Mouse (Mus musculus): Measurements from ENCODE around the gene Cklf. TPM values are rescaled to one million over a fixed set of nuclear protein-coding genes. Genes with fewer than 3 reads are reported as not detected.
"Not testable (repeated sequence)": the region's sequence is repeated elsewhere in the genome, so short reads cannot be mapped to it uniquely, and the experiment has no call there.

Cklf gene
- polyA plus RNA-seq, 1 experiment from 2014 or later = 35.7 TPM

DNA sequence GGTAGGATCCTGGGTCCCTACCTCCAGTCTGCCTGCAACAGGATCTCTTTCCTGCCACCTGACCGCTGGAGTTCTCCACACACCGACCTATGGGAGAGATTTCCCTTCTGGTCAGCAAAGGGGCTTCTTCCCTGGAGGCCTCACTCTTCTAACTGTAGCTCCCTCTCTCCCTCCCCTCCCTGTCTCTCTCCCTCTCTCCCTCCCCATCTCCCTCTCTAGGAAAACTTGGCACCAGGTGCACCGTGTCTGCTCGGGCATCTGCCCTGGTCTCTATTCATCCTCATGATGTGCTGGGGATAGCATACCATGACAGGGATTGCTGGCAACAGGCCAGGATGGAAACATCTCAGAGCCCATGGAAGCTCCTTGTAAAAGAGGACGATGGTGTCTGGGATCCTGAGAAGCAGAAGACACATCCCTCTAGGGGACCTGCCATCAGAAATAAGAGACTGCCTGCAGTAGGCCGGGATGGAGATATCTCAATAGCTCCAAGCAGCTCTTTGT, 18.3 kb downstream of the Cklf start:
- WGBS = 77% methylated on average over 6 of the region's 6 CpGs
- no peaks in the 10 kb centered on the region for H3K27me3 ChIP-seq
- ATAC-seq (ENCODE audit: low FRiP score, low read depth) = no peak

DNA sequence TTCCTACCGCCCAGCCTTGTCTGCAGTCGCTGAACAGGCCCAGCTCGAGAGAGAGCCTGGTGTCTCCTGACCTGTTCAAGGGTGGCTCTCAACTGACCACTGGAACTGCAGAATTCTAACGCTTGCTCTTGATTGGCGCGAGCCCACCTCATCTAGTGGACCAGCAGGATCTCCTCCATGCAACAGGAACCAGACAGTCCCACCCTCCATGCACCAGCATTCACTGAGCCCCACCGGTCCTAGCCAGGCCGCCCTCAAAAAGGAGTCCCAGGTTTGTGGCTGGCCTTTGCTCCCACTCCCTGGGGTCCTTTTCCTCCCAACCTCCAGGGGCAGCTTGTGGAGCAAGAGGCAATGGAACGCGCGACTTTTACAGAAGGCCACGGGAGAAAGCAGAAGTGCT, 42.4 kb downstream of the Cklf start, which contains the start of gene Cmtm2a:
TSS of gene Cmtm2a (minus strand) at position 101 of the 400 bp plus-strand sequence.
- H3K4me2 ChIP-seq; H3K27ac ChIP-seq (replicated peaks); H3K4me3 ChIP-seq; ATAC-seq (ENCODE audit: low FRiP score, low read depth); H3K9ac ChIP-seq; H3K36me3 ChIP-seq; H3K27me3 ChIP-seq; H3K9me3 ChIP-seq; H3K4me1 ChIP-seq (replicated peaks): not testable (repeated sequence)
- 89% methylated on average over 12 of the region's 12 CpGs for WGBS

More for the DNA sequence above, 18.3 kb downstream of the Cklf start:
- Histone ChIP-seq H3K4me2 (no peak overlapping the region), H3K36me3 (peaks cover 4% of the 10 kb centered on the region; the same call in 1 of the 2 replicates), H3K9ac (no peak overlapping the region), H3K27ac (replicated peaks) (no peak overlapping the region), H3K4me1 (replicated peaks) (no peaks in the 10 kb centered on the region), H3K9me3 (no peaks in the 10 kb centered on the region), H3K4me3 (no peak overlapping the region)

DNA sequence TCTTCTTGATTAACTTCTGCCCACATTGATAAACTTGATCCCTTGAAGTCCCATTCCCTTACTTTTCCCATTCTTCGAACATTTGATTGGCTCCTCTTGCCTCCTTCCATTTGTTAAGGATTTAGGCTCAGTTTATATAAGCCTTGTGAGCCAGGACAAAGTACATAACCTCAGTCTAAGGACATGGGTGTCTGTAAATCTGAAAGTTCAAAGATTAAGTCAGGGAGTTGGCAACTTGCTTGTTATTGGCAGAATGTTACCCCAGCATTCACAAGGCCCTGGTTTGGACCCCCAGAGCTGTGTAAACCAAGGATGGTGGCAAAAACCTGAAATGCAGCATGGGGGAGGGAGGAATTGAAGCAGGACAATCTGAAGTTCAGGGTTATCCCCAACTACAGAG, 43.7 kb downstream of the Cklf start:
- Histone ChIP-seq H3K4me1 (replicated peaks) (no peaks in the 10 kb centered on the region), H3K36me3 (no peaks in the 10 kb centered on the region), H3K9ac (no peak overlapping the region), H3K4me2 (no peak overlapping the region), H3K9me3 (no peaks in the 10 kb centered on the region), H3K27ac (replicated peaks) (no peak overlapping the region), H3K4me3 (no peak overlapping the region), H3K27me3 (no peaks in the 10 kb centered on the region)
- WGBS = 90% methylated on average over 1 of the region's 1 CpGs
- ATAC-seq (ENCODE audit: low FRiP score, low read depth) = no peak

DNA sequence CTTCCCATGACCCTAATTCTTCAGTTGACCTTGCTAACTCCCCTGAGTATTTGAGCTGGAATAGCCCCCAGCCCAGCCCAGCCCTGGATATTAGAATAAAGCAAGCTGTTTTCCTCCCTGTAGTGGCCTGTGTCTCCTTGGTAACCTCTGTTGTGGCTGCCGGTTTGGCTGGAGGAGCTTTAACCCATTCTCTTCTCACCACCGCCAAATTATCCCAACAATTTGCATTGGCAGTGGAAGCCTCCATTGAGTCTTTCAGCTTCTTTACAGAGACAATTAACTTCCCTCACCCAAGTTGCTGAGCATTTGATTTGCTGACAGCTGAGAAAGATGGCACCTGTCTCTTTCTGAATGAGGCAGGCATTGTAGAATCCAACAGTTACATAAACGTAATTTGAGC, 50.9 kb downstream of the Cklf start:
- not testable (repeated sequence) for H3K27me3 ChIP-seq; H3K4me1 ChIP-seq (replicated peaks); H3K4me2 ChIP-seq; H3K36me3 ChIP-seq; H3K9me3 ChIP-seq; H3K4me3 ChIP-seq; H3K9ac ChIP-seq; H3K27ac ChIP-seq (replicated peaks)
- peak; percentile 73; the same call in 1 of the 2 replicates for ATAC-seq (ENCODE audit: low FRiP score, low read depth)
- 2% methylated on average over 3 of the region's 3 CpGs for WGBS

DNA sequence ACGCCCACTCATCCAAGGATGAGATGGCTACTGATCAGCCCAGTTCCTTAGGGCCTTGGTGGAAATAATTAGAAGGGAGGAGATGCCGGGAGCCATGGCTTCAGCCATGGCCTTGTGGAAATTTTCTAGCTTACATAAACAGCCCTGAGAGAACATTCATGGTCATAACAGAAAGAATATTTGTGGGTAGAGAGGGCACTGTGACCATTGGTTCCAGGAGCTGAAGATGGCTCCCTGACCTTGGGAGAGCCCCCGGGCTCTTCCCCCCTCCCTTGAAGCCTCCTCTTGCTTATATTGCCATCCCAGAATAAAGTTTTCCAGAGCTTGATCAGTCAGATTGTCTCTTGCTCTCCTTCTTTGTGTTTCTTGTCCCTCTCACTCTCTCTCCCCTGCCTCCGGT, 51.9 kb downstream of the Cklf start:
- H3K4me3 ChIP-seq; H3K27me3 ChIP-seq; ATAC-seq (ENCODE audit: low FRiP score, low read depth); H3K4me1 ChIP-seq (replicated peaks); H3K9me3 ChIP-seq; H3K9ac ChIP-seq; H3K36me3 ChIP-seq; H3K27ac ChIP-seq (replicated peaks); H3K4me2 ChIP-seq: not testable (repeated sequence)
- 85% methylated on average over 4 of the region's 4 CpGs for WGBS

DNA sequence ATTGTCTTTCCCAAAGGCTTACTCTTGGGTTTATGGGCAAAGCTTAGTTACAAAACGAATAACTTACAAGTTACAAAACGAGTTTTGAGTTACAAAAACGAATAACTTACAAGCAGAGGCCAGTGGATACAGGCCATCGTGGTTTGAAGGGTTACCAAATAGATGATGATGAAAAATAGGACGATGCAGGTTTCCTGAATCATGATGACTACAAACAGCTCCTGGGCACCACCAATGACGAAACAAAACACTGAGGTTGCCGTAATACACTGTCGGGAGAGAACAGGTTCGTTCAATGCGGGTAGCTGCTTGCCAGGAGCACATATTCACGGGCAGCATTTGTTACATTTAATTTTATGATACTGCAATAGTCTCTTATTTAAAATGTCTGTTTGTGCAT, 54.3 kb downstream of the Cklf start:
- Histone ChIP-seq H3K9ac (no peak overlapping the region), H3K4me2 (no peak overlapping the region), H3K27me3 (no peaks in the 10 kb centered on the region), H3K27ac (replicated peaks) (no peak overlapping the region), H3K4me1 (replicated peaks) (peaks cover 7% of the 10 kb centered on the region; the same call in 1 of the 2 replicates), H3K9me3 (no peaks in the 10 kb centered on the region), H3K4me3 (no peak overlapping the region), H3K36me3 (no peaks in the 10 kb centered on the region)
- 91% methylated on average over 11 of the region's 11 CpGs for WGBS
- no peak for ATAC-seq (ENCODE audit: low FRiP score, low read depth)

DNA sequence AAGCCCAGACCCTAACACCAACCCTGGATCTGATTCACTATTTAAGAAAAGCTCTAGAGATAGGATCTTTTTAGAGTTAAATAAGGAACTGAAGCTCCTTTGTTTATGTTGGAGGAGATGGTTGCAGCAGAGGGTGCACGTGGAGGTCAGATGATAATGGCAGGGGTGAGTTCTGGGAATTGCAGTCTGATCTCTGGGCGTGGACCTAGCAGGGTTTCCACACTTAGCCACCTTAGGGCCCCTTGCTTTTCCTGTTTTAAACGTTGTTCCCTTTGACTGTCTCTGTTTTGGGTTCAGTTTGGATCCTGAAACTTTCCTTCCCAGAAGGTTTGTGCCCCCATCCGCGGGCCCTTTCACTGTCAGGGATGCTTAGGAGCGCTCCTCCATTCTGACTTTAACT, 57.7 kb downstream of the Cklf start:
- not testable (repeated sequence) for H3K9ac ChIP-seq

DNA sequence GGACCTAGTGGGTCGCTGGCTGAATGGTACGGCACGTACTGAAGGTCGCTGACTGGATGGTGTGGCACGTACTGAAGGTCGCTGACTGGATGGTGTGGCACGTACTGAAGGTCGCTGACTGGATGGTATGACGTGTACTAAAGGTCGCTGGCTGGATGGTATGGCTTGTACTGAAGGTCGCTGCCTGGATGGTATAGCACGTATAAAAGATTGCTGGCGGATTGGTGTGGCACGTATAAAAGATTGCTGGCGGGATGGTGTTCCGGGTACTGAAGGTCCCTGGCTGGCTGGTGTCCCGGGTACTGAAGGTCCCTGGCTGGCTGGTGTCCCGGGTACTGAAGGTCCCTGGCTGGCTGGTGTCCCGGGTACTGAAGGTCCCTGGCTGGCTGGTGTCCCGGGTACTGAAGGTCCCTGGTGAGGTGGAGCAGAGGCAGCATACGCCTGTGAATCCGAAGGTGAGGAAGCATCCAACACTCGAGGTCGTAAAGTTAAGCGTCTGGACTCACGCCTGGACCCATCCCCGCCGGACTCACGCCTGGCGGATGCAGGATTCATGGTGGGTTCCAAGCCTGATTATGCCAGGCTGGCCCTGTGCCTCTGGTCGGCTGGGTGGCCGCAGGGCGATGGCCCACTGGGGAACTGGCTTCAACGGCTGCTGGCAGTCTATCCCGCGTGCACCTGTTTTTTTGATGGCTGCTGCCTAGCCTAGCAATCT, 58.9 kb downstream of the Cklf start, which contains the start of the genes Gm45711 and Cmtm1:
TSS of gene Gm45711 (minus strand) at position 641 of the 715 bp plus-strand sequence.
TSS of gene Cmtm1 (minus strand) at position 705 of the 715 bp plus-strand sequence.
- H3K4me2 ChIP-seq; H3K36me3 ChIP-seq; H3K9ac ChIP-seq; H3K27ac ChIP-seq (replicated peaks); H3K9me3 ChIP-seq; H3K4me1 ChIP-seq (replicated peaks); H3K4me3 ChIP-seq; H3K27me3 ChIP-seq: not testable (repeated sequence)
- WGBS = 84% methylated on average over 36 of the region's 36 CpGs
- ATAC-seq (ENCODE audit: low FRiP score, low read depth) = peak; percentile 38; the same call in 1 of the 2 replicates

More for the DNA sequence above, 57.7 kb downstream of the Cklf start:
- not testable (repeated sequence) for H3K9me3 ChIP-seq; H3K27ac ChIP-seq (replicated peaks); H3K4me1 ChIP-seq (replicated peaks); H3K36me3 ChIP-seq; ATAC-seq (ENCODE audit: low FRiP score, low read depth); H3K27me3 ChIP-seq; H3K4me3 ChIP-seq; H3K4me2 ChIP-seq
- 64% methylated on average over 6 of the region's 6 CpGs for WGBS

DNA sequence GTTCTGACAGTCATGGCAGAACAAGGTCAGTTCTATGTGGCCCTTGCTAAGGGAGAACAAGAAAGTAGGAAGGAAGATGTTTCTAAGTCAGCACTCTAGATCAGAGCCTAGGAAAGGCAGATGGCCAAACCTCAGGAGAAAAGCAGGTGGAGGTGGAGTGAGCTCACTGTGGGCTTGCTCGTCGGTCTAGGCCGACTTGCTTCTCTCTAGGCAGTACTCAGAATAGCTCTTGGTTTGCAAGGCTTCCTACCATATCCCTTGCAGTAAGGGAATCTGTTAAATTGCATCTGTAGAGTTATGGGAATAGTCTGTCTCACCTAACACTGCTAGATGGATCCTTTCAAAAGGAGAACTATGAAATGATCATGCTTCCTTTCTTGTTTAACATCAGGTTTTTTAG, 61.4 kb downstream of the Cklf start:
- not testable (repeated sequence) for H3K9ac ChIP-seq; H3K4me1 ChIP-seq (replicated peaks); H3K27ac ChIP-seq (replicated peaks); H3K36me3 ChIP-seq; H3K9me3 ChIP-seq; H3K27me3 ChIP-seq; ATAC-seq (ENCODE audit: low FRiP score, low read depth); H3K4me3 ChIP-seq; H3K4me2 ChIP-seq
- WGBS = 77% methylated on average over 3 of the region's 3 CpGs

DNA sequence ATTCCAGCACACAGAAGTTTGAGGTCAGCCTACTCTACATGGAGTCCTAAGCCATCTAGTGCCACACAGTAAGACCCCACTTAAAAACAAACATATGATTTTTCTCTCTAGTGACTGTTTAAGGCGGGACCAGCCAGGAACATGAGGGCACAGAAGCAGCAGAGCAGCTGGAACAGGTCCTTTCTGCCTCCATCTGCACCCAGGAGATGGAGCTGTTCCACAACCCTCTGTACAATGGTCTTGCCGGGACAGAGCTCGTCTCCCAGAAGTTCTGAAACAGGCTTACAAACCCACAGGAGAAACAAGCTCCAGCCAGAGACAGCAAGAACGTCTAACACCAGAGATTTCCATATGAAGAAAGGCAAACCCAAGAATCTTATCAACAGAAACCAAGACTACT, 62.6 kb downstream of the Cklf start:
- Histone ChIP-seq H3K27me3 (no peaks in the 10 kb centered on the region), H3K4me2 (no peak overlapping the region), H3K27ac (replicated peaks) (no peak overlapping the region), H3K9me3 (no peaks in the 10 kb centered on the region), H3K4me3 (no peak overlapping the region), H3K4me1 (replicated peaks) (no peaks in the 10 kb centered on the region), H3K9ac (no peak overlapping the region), H3K36me3 (no peaks in the 10 kb centered on the region)
- ATAC-seq (ENCODE audit: low FRiP score, low read depth) = no peak
- WGBS = 70% methylated on average over 4 of the region's 4 CpGs

Measured in hindbrain, embryonic 15.5 days (tissue).